Mouse (Mus musculus): ENCODE measurements at regions not wholly inside any gene's neighbourhood (a gene's known extent, or its start where the extent isn't known, plus 50 kb on each side); places are given as distances from the start of the nearest gene placed in this dataset.

DNA sequence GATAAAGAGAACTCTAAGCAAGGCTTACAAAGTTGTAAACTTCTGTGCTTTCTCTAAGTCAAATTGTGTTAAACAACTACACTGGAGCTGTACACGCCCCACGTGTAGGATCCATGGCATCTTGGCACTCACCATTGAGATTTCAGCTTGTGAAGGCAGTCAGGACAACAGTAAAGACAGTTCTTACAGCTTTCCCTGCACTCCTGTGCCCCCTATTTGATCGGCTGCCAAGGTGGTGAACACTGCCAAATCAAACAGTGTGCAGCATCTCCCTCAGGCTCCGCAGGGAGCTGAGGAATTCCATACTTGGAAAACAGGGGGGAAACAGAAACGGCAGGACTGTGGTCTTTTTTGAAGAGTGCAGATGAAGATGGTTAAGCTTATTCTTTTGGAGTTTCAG, 112.4 kb upstream of the Mpped2 start:
- 55% methylated on average over 5 of the region's 5 CpGs for WGBS
- H3K27me3 ChIP-seq (ENCODE audit: control insufficient read depth, insufficient read depth, low read length): no peaks in the 10 kb centered on the region
- no peak overlapping the region for H3K9ac ChIP-seq (ENCODE audit: low read depth, low read length)
- H3K9me3 ChIP-seq (ENCODE audit: control insufficient read depth, low read length): no peaks in the 10 kb centered on the region
- no peaks in the 10 kb centered on the region for H3K36me3 ChIP-seq (ENCODE audit: control insufficient read depth, insufficient read depth, low read length)
- H3K27ac ChIP-seq (ENCODE audit: low read depth, low read length): no peak overlapping the region
- no peak for ATAC-seq (ENCODE audit: low FRiP score, low TSS enrichment)
- no peak overlapping the region for H3K4me3 ChIP-seq (ENCODE audit: low read length)
- peaks cover 4% of the 10 kb centered on the region; the same call in 1 of the 2 replicates for H3K4me1 ChIP-seq (ENCODE audit: control insufficient read depth, insufficient read depth, low read length)
- H3K4me2 ChIP-seq (replicated peaks; ENCODE audit: low read depth, low read length): no peak overlapping the region

DNA sequence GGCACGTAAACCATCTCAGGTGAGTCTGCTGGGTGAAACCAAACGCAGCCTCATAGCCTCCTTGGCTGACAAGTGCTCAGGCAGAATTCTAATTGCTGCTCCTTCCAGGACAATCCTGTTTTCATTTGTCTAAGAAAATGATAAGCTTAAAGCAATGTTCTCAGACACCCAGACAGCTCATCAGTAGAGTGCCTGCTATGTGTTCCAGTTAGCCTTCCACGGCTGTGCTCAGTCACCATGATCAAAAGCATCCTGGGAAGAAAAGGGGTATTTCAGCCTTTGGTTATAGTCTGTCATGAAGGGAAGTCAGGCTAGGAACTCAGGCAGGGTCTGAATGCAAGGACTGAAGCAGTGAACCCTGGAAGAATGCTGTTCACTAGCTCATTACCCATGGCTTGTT, 71.8 kb upstream of the Mpped2 start:
- no peaks in the 10 kb centered on the region for H3K4me1 ChIP-seq (ENCODE audit: control insufficient read depth, insufficient read depth, low read length)
- no peaks in the 10 kb centered on the region for H3K36me3 ChIP-seq (ENCODE audit: control insufficient read depth, insufficient read depth, low read length)
- H3K27ac ChIP-seq (ENCODE audit: low read depth, low read length): no peak overlapping the region
- no peaks in the 10 kb centered on the region; the same call in 1 of the 2 replicates for H3K27me3 ChIP-seq (ENCODE audit: control insufficient read depth, insufficient read depth, low read length)
- 83% methylated on average over 3 of the region's 3 CpGs for WGBS
- H3K9me3 ChIP-seq (ENCODE audit: control insufficient read depth, low read length): no peaks in the 10 kb centered on the region
- H3K4me2 ChIP-seq (replicated peaks; ENCODE audit: low read depth, low read length): no peak overlapping the region
- ATAC-seq (ENCODE audit: low FRiP score, low TSS enrichment): no peak
- no peak overlapping the region for H3K4me3 ChIP-seq (ENCODE audit: low read length)
- no peak overlapping the region for H3K9ac ChIP-seq (ENCODE audit: low read depth, low read length)

DNA sequence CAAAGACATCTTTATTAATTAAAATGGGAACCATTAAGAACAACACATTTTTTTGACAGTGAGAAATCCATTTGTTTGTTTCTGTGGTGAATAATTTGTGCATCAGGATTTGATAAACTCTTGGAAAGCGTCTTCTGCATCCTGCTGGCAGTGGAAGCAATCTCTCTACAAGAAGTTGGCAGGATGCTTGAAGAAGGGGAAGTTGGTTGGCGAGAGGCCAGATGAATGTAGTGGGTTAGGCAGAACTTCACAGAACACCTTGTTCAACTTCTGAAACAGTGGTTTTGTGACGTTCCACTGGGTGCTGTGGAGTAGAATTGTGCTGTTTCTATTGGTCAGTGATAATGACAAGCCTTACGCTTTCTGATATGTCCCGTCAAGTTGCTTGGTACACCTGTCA, 70.7 kb upstream of the Mpped2 start:
- 88% methylated on average over 5 of the region's 5 CpGs for WGBS
- no peak for ATAC-seq (ENCODE audit: low FRiP score, low TSS enrichment)
- H3K9ac ChIP-seq (ENCODE audit: low read depth, low read length): no peak overlapping the region
- no peaks in the 10 kb centered on the region for H3K9me3 ChIP-seq (ENCODE audit: control insufficient read depth, low read length)
- no peaks in the 10 kb centered on the region for H3K36me3 ChIP-seq (ENCODE audit: control insufficient read depth, insufficient read depth, low read length)
- no peak overlapping the region for H3K27ac ChIP-seq (ENCODE audit: low read depth, low read length)
- no peaks in the 10 kb centered on the region for H3K4me1 ChIP-seq (ENCODE audit: control insufficient read depth, insufficient read depth, low read length)
- no peaks in the 10 kb centered on the region; the same call in 1 of the 2 replicates for H3K27me3 ChIP-seq (ENCODE audit: control insufficient read depth, insufficient read depth, low read length)
- no peak overlapping the region for H3K4me3 ChIP-seq (ENCODE audit: low read length)
- no peak overlapping the region for H3K4me2 ChIP-seq (replicated peaks; ENCODE audit: low read depth, low read length)

DNA sequence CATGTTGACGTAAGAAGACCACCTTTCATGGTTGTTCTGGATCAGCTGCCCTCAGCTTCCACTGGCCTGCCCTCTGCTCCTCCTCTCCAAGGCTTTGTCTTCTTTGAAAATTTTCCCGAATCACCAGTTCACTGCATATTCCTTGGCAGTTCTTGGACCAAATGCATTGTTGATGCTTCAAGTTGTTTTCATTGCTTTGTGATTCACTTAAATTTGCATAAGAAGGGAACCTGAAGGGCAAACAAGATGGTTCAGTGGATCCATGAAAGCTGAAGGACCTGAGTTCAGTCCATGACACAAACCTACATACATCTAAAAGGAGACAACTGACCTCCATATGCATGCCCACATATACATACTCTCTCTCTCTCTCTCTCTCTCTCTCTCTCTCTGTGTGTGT, 69.4 kb upstream of the Mpped2 start:
- WGBS: 80% methylated on average over 2 of the region's 2 CpGs

GRCm38 (mm10) chr2:106631986-106632385, 61.1 kb upstream of the Mpped2 start:
- no peak overlapping the region for H3K4me3 ChIP-seq (ENCODE audit: low read length)
- 81% methylated on average over 8 of the region's 8 CpGs for WGBS

More for the DNA sequence above, 69.4 kb upstream of the Mpped2 start:
- no peaks in the 10 kb centered on the region for H3K36me3 ChIP-seq (ENCODE audit: control insufficient read depth, insufficient read depth, low read length)
- H3K4me2 ChIP-seq (replicated peaks; ENCODE audit: low read depth, low read length): no peak overlapping the region
- H3K9ac ChIP-seq (ENCODE audit: low read depth, low read length): no peak overlapping the region
- ATAC-seq (ENCODE audit: low FRiP score, low TSS enrichment): no peak
- no peaks in the 10 kb centered on the region for H3K4me1 ChIP-seq (ENCODE audit: control insufficient read depth, insufficient read depth, low read length)
- no peak overlapping the region for H3K27ac ChIP-seq (ENCODE audit: low read depth, low read length)
- no peak overlapping the region for H3K4me3 ChIP-seq (ENCODE audit: low read length)
- no peaks in the 10 kb centered on the region; the same call in 1 of the 2 replicates for H3K27me3 ChIP-seq (ENCODE audit: control insufficient read depth, insufficient read depth, low read length)
- H3K9me3 ChIP-seq (ENCODE audit: control insufficient read depth, low read length): no peaks in the 10 kb centered on the region

More at GRCm38 (mm10) chr2:106631986-106632385, 61.1 kb upstream of the Mpped2 start:
- Histone ChIP-seq H3K4me2 (replicated peaks; ENCODE audit: low read depth, low read length) (no peak overlapping the region), H3K36me3 (ENCODE audit: control insufficient read depth, insufficient read depth, low read length) (no peaks in the 10 kb centered on the region), H3K9me3 (ENCODE audit: control insufficient read depth, low read length) (no peaks in the 10 kb centered on the region), H3K4me1 (ENCODE audit: control insufficient read depth, insufficient read depth, low read length) (no peaks in the 10 kb centered on the region), H3K27me3 (ENCODE audit: control insufficient read depth, insufficient read depth, low read length) (no peaks in the 10 kb centered on the region), H3K27ac (ENCODE audit: low read depth, low read length) (no peak overlapping the region), H3K9ac (ENCODE audit: low read depth, low read length) (no peak overlapping the region)
- ATAC-seq (ENCODE audit: low FRiP score, low TSS enrichment): no peak

Data from kidney, embryonic 14.5 days (tissue).